Mouse (Mus musculus): ENCODE measurements around the gene Fmo6. TPM values are rescaled to one million over a fixed set of nuclear protein-coding genes. Genes with fewer than 3 reads are reported as not detected.

Fmo6 gene
- polyA plus RNA-seq (2014; fragmentation: Nextera tagmentation; extraction: Ambion mirVana) = not detected in 2 replicates

DNA sequence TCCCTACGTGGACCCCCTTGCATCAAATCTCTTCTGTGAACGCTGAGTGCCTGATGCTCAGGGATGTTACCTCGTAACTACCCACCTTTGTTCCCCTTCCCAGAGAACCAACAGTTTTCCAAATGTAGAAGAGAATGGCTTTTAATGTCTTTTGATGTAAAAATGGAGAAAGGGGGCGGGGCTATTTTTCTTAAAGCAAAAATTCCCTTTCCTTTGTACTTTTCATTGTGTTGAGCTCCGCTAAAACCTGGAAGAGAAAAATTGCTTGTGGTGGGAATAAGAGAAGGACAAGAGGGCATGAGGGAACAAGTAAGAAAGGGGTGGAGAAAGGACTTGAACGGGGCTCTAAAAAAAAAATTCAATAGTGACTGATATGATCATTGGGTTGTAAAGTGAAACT, at the start of gene Fmo6:
Gene Fmo6 (minus strand): TSS at position 101 of the 400 bp plus-strand sequence.
- no peak for ATAC-seq (replicated peaks; ENCODE audit: low FRiP score)
- DNase-seq (ENCODE audit: low spot score) = no peak
- no peak within 1 kb of the TSS for H3K4me2 ChIP-seq (ENCODE audit: low read depth, low read length, severe bottlenecking)
- no peak within 1 kb of the TSS for H3K9ac ChIP-seq (ENCODE audit: low read length)
- no peaks in the 10 kb centered on the region for H3K9me3 ChIP-seq (ENCODE audit: control insufficient read depth, low read length)
- H3K4me1 ChIP-seq (replicated peaks; ENCODE audit: control insufficient read depth, insufficient read depth, low read length) = no peaks in the 10 kb centered on the region
- 87% methylated on average over 6 of the region's 6 CpGs for WGBS
- H3K27ac ChIP-seq (ENCODE audit: low read depth, low read length) = no peak within 1 kb of the TSS
- H3K27me3 ChIP-seq (ENCODE audit: control insufficient read depth, insufficient read depth, low read length) = no peaks in the 10 kb centered on the region
- H3K4me3 ChIP-seq (ENCODE audit: low read depth, low read length) = no peak within 1 kb of the TSS
- no peaks in the 10 kb centered on the region for H3K36me3 ChIP-seq (ENCODE audit: control insufficient read depth, insufficient read depth, low read length)

- Histone ChIP-seq H3K9ac (ENCODE audit: low read length) (no peak overlapping the region), H3K4me2 (ENCODE audit: low read depth, low read length, severe bottlenecking) (no peak overlapping the region), H3K36me3 (ENCODE audit: control insufficient read depth, insufficient read depth, low read length) (no peaks in the 10 kb centered on the region), H3K4me3 (ENCODE audit: low read depth, low read length) (no peak overlapping the region), H3K9me3 (ENCODE audit: control insufficient read depth, low read length) (no peaks in the 10 kb centered on the region), H3K4me1 (replicated peaks; ENCODE audit: control insufficient read depth, insufficient read depth, low read length) (no peaks in the 10 kb centered on the region), H3K27me3 (ENCODE audit: control insufficient read depth, insufficient read depth, low read length) (no peaks in the 10 kb centered on the region), H3K27ac (ENCODE audit: low read depth, low read length) (no peak overlapping the region)
- DNase-seq (ENCODE audit: low spot score) (no peak), ATAC-seq (replicated peaks; ENCODE audit: low FRiP score) (no peak)
- WGBS = 91% methylated on average over 1 of the region's 1 CpGs
These were observed 49.5 kb upstream of the Fmo6 start for GRCm38 (mm10) chr1:162986777-162987176.

DNA sequence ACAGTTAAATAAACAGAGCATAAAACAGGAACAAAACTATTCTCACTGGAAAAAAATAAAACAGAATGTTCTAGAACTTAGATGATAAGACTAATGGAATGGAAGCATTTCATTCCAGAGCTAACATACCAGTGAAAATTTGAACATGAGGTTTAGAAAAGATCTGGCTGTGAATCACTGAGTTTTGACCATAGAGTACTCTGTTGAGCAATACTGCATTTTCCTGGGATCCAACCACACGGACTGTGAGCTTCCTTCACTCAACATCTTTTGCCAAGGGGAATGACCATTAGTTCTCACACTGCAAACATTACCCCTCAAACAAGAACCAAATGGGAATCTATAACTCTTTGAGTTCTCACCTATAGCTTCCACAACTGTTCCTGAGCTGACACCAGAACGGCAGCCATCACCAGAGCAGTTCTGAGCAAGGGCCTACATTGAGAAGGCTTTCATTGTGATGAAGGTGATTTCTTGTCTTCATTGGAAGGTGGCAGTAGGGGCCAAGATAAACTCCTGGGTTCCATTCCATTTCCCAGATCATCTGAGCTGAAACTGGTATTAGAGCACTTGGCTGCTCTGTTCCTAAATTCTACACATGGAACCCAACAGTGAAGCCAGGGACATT, 48.9 kb upstream of the Fmo6 start:
- H3K36me3 ChIP-seq (ENCODE audit: control insufficient read depth, insufficient read depth, low read length) = no peaks in the 10 kb centered on the region
- no peaks in the 10 kb centered on the region for H3K4me1 ChIP-seq (replicated peaks; ENCODE audit: control insufficient read depth, insufficient read depth, low read length)
- H3K27me3 ChIP-seq (ENCODE audit: control insufficient read depth, insufficient read depth, low read length) = no peaks in the 10 kb centered on the region
- H3K9me3 ChIP-seq (ENCODE audit: control insufficient read depth, low read length) = no peaks in the 10 kb centered on the region
- H3K9ac ChIP-seq (ENCODE audit: low read length) = no peak overlapping the region
- DNase-seq (ENCODE audit: low spot score) (no peak), ATAC-seq (replicated peaks; ENCODE audit: low FRiP score) (no peak)
- H3K27ac ChIP-seq (ENCODE audit: low read depth, low read length) = no peak overlapping the region
- WGBS = 88% methylated on average over 2 of the region's 2 CpGs
- no peak overlapping the region for H3K4me3 ChIP-seq (ENCODE audit: low read depth, low read length)
- H3K4me2 ChIP-seq (ENCODE audit: low read depth, low read length, severe bottlenecking) = no peak overlapping the region

DNA sequence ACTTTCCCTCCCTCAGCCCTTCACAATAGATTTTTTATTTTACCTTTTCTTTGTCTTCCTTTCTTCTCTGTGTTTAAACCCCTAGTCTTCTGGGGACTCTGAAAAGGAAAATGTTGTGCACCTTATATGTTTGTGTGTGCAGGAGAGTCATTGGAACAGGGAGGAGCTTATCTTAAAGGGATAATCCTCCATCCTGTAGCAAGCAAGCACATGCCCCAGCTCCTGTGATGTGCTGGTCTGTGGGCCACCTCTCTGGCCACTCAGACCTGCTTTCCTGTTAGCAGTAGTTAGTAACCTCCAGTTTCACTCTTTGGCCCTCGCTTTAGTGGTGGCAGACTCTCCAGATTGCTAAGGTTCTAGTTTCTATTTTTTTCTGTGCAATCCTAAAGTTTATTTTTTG, 47.1 kb upstream of the Fmo6 start, which contains the start of gene Fmo3:
Gene Fmo3 (minus strand): TSS at position 101 of the 400 bp plus-strand sequence.
- no peak for ATAC-seq (replicated peaks; ENCODE audit: low FRiP score)
- Histone ChIP-seq H3K4me2 (ENCODE audit: low read depth, low read length, severe bottlenecking) (no peak within 1 kb of the TSS), H3K9me3 (ENCODE audit: control insufficient read depth, low read length) (no peaks in the 10 kb centered on the region), H3K36me3 (ENCODE audit: control insufficient read depth, insufficient read depth, low read length) (no peaks in the 10 kb centered on the region), H3K27ac (ENCODE audit: low read depth, low read length) (no peak within 1 kb of the TSS), H3K9ac (ENCODE audit: low read length) (no peak within 1 kb of the TSS), H3K4me1 (replicated peaks; ENCODE audit: control insufficient read depth, insufficient read depth, low read length) (no peaks in the 10 kb centered on the region), H3K27me3 (ENCODE audit: control insufficient read depth, insufficient read depth, low read length) (no peaks in the 10 kb centered on the region), H3K4me3 (ENCODE audit: low read depth, low read length) (no peak within 1 kb of the TSS)
- DNase-seq (ENCODE audit: low spot score) = no peak
- WGBS = 79% methylated on average over 1 of the region's 1 CpGs

GRCm38 (mm10) chr1:162963556-162963955, 26.2 kb upstream of the Fmo6 start:
- H3K27me3 ChIP-seq (ENCODE audit: control insufficient read depth, insufficient read depth, low read length) = no peaks in the 10 kb centered on the region
- no peak overlapping the region for H3K4me3 ChIP-seq (ENCODE audit: low read depth, low read length)
- no peak overlapping the region for H3K4me2 ChIP-seq (ENCODE audit: low read depth, low read length, severe bottlenecking)
- no peaks in the 10 kb centered on the region for H3K9me3 ChIP-seq (ENCODE audit: control insufficient read depth, low read length)
- H3K27ac ChIP-seq (ENCODE audit: low read depth, low read length) = no peak overlapping the region
- ATAC-seq (replicated peaks; ENCODE audit: low FRiP score) (no peak), DNase-seq (ENCODE audit: low spot score) (no peak)
- H3K4me1 ChIP-seq (replicated peaks; ENCODE audit: control insufficient read depth, insufficient read depth, low read length) = no peaks in the 10 kb centered on the region
- no peaks in the 10 kb centered on the region for H3K36me3 ChIP-seq (ENCODE audit: control insufficient read depth, insufficient read depth, low read length)
- WGBS = 76% methylated on average over 2 of the region's 2 CpGs
- no peak overlapping the region for H3K9ac ChIP-seq (ENCODE audit: low read length)

DNA sequence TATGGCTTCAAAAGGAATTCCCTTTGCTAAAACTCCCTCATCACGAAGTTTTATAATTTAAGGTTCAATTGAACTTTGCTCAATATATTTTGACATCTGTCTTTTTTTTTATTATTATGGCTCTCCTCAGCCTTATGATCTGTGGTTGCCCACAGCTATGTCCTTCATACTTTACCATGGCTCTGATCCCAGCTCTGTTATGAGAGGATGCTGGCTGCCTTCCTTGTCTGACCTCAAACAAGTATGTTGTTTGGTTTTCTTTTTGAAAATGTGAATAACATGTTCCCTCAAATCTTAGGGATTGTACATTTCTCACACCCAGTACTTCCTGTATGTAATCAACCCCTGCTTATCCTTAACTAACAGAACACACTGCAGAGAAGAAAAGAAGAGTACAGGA, 20.1 kb upstream of the Fmo6 start:
- ATAC-seq (replicated peaks; ENCODE audit: low FRiP score) (no peak), DNase-seq (ENCODE audit: low spot score) (no peak)
- H3K9me3 ChIP-seq (ENCODE audit: control insufficient read depth, low read length) = no peaks in the 10 kb centered on the region
- H3K4me3 ChIP-seq (ENCODE audit: low read depth, low read length) = no peak overlapping the region
- H3K27me3 ChIP-seq (ENCODE audit: control insufficient read depth, insufficient read depth, low read length) = no peaks in the 10 kb centered on the region
- WGBS = 76% methylated on average over 1 of the region's 1 CpGs
- H3K9ac ChIP-seq (ENCODE audit: low read length) = no peak overlapping the region
- no peak overlapping the region for H3K27ac ChIP-seq (ENCODE audit: low read depth, low read length)
- H3K36me3 ChIP-seq (ENCODE audit: control insufficient read depth, insufficient read depth, low read length) = no peaks in the 10 kb centered on the region
- no peak overlapping the region for H3K4me2 ChIP-seq (ENCODE audit: low read depth, low read length, severe bottlenecking)
- H3K4me1 ChIP-seq (replicated peaks; ENCODE audit: control insufficient read depth, insufficient read depth, low read length) = no peaks in the 10 kb centered on the region

GRCm38 (mm10) chr1:162953079-162953478, 15.8 kb upstream of the Fmo6 start:
- H3K9ac ChIP-seq (ENCODE audit: low read length) = no peak overlapping the region
- 48% methylated on average over 2 of the region's 2 CpGs for WGBS
- no peak overlapping the region for H3K27ac ChIP-seq (ENCODE audit: low read depth, low read length)
- DNase-seq (ENCODE audit: low spot score) (no peak), ATAC-seq (replicated peaks; ENCODE audit: low FRiP score) (no peak)
- no peak overlapping the region for H3K4me3 ChIP-seq (ENCODE audit: low read depth, low read length)
- H3K36me3 ChIP-seq (ENCODE audit: control insufficient read depth, insufficient read depth, low read length) = no peaks in the 10 kb centered on the region
- no peaks in the 10 kb centered on the region for H3K9me3 ChIP-seq (ENCODE audit: control insufficient read depth, low read length)
- H3K4me2 ChIP-seq (ENCODE audit: low read depth, low read length, severe bottlenecking) = no peak overlapping the region
- no peaks in the 10 kb centered on the region for H3K27me3 ChIP-seq (ENCODE audit: control insufficient read depth, insufficient read depth, low read length)
- no peaks in the 10 kb centered on the region for H3K4me1 ChIP-seq (replicated peaks; ENCODE audit: control insufficient read depth, insufficient read depth, low read length)

DNA sequence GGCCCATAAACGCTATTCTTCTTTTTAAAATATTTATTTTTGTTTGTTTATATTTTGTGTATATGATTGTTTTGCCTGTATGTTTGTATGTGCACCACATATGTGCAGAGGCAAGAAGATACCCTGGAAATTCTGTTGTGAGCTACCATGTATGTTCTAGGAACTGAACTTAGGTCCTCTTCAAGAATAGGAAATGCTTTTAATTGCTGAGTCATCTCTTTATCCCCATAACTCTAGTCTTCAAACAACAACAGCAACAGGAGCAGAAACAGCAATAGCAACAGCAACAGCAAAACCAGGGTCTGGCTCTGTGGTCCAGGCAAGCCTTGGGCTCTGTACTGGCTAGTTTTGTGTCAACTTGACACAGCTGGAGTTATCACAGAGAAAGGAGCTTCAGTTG, 12.4 kb upstream of the Fmo6 start:
- Histone ChIP-seq H3K27ac (ENCODE audit: low read depth, low read length) (no peak overlapping the region), H3K4me1 (replicated peaks; ENCODE audit: control insufficient read depth, insufficient read depth, low read length) (no peaks in the 10 kb centered on the region), H3K36me3 (ENCODE audit: control insufficient read depth, insufficient read depth, low read length) (no peaks in the 10 kb centered on the region), H3K9me3 (ENCODE audit: control insufficient read depth, low read length) (no peaks in the 10 kb centered on the region), H3K4me3 (ENCODE audit: low read depth, low read length) (no peak overlapping the region), H3K9ac (ENCODE audit: low read length) (no peak overlapping the region), H3K27me3 (ENCODE audit: control insufficient read depth, insufficient read depth, low read length) (no peaks in the 10 kb centered on the region), H3K4me2 (ENCODE audit: low read depth, low read length, severe bottlenecking) (no peak overlapping the region)
- WGBS = 93% methylated on average over 1 of the region's 1 CpGs
- no peak for DNase-seq (ENCODE audit: low spot score)
- no peak for ATAC-seq (replicated peaks; ENCODE audit: low FRiP score)

DNA sequence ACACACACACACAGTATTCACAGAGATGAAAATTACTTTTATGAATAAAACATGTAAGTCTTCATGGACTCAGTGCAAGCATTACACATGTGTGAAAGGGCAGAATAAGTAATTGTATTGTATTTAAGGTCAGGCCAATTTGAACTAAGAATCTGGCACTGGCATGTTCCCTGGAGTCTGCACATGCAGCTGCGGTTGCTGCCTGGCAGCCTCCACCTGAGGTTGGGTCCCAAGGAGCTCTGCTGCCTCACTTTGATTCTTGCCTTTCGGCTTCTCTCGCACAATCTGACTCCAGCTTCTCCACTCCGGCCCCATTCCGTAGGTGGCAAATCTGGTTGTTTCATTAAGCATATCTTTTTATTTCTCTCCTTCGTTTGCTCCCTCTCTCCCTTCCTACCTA, 10.6 kb upstream of the Fmo6 start:
- 91% methylated on average over 6 of the region's 6 CpGs for WGBS
- DNase-seq (ENCODE audit: low spot score) (no peak), ATAC-seq (replicated peaks; ENCODE audit: low FRiP score) (no peak)

More for the DNA sequence above, 10.6 kb upstream of the Fmo6 start:
- Histone ChIP-seq H3K9ac (ENCODE audit: low read length) (no peak overlapping the region), H3K4me2 (ENCODE audit: low read depth, low read length, severe bottlenecking) (no peak overlapping the region), H3K27me3 (ENCODE audit: control insufficient read depth, insufficient read depth, low read length) (no peaks in the 10 kb centered on the region), H3K4me1 (replicated peaks; ENCODE audit: control insufficient read depth, insufficient read depth, low read length) (no peaks in the 10 kb centered on the region), H3K9me3 (ENCODE audit: control insufficient read depth, low read length) (no peaks in the 10 kb centered on the region), H3K4me3 (ENCODE audit: low read depth, low read length) (no peak overlapping the region), H3K36me3 (ENCODE audit: control insufficient read depth, insufficient read depth, low read length) (no peaks in the 10 kb centered on the region), H3K27ac (ENCODE audit: low read depth, low read length) (no peak overlapping the region)

All from forebrain, embryonic 11.5 days (tissue).